Mouse (Mus musculus): ENCODE results near the gene Pla2g4c.
"Not testable (repeated sequence)": the region's sequence is repeated elsewhere in the genome, so short reads cannot be mapped to it uniquely, and the experiment has no call there.

The Pla2g4c gene

GRCm38 (mm10) chr7:13324316-13324715, at the start of gene Pla2g4c:
Gene Pla2g4c (plus strand): TSS chr7:13324655.
- DNase-seq, result no peak

GRCm38 (mm10) chr7:13277081-13277480, 47.4 kb upstream of the Pla2g4c start, which contains the start of gene Lig1:
Gene Lig1 (plus strand): TSS chr7:13277283.
- no peak for DNase-seq

DNA sequence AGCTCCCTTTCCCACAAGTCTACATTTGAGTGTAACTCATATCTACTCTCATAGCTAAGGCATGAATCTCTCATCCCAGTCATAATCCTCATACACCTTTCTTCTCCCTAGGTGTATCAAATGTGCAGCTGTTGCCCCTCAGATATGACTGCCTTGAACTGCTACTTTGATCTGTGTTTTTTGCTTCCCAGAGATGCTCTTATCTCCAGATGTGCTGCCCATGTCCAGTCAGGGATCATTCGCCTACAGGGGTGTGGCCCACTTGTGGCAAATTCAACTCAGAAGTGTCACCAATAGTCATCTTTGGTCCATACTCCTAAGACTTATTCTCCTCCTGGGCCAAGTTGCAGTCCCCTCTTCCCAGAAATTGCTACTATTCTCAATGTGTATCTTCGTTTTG, 46.6 kb upstream of the Pla2g4c start:
- no peak for DNase-seq

DNA sequence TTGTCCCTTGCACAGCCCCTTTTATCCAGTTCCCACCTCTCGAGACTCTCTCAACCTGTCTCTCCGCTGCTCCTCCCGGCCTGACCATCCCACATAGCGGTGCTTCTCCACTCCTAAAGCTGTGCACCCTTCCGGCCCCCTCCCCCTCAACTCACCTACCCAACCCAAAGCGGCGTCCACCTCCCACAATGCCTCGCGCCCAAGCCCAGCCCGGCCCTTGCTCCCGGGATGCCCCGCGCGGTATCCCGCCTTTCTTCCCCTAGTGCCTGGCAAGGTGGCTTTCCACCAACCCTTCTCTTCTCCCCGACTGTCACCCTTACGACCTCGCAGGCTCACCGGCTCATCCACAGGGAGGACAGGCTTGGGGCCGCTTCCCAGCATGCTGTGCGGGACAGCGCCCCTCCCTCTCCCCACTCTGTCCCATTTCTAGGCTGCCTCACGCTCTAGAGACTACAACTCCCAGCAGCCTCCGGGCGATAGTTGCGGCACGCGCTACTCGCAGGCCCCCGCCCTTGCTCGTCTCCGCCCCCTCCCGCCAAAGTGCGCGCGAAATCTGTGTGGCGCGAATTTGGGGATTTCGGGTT, 46.1 kb upstream of the Pla2g4c start, which contains the start of gene Zswim9:
Gene Zswim9, minus strand, starts transcription at position 414 of the 584 bp plus-strand sequence.
- DNase-seq, result peak; percentile 85 to 93

GRCm38 (mm10) chr7:13278957-13279356, 45.5 kb upstream of the Pla2g4c start:
- DNase-seq, result not testable (repeated sequence)

GRCm38 (mm10) chr7:13288621-13289020, 35.8 kb upstream of the Pla2g4c start:
- DNase-seq, result no peak

DNA sequence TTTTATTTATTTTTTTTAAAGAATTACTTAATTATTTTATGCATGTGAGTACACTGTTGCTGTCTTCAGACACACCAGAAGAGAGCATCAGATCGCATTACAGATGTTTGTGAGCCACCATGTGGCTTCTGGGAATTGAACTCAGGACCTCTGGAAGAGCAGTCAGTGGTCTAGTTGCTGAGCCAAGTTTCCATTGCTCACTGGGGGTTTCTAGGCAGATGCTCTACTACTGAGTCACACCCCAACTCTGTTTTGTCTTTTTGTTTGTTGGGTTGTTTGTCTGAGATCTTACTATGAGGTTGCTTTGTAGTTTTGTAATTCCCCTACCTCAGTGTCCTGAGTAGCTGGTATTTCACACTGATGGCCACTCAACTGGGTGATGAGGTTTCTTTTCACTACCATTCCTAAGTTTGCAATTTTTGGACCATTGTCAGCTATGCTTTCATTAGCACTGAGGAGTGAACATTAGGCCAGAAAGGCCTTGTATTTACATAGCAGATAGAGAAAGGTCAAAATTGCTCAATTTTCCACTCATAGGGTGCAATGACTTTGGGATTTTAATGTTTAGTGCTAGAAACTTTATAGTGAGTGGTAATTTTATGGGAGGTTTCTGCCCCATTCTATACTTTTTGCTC, 34.3 kb upstream of the Pla2g4c start:
- DNase-seq, result no peak

GRCm38 (mm10) chr7:13291370-13291769, 33.1 kb upstream of the Pla2g4c start:
- no peak for DNase-seq

GRCm38 (mm10) chr7:13293878-13294855, 30.3 kb upstream of the Pla2g4c start:
- DNase-seq, result no peak

- DNase-seq, result no peak
Observed at GRCm38 (mm10) chr7:13295256-13295655, 29.2 kb upstream of the Pla2g4c start.

DNA sequence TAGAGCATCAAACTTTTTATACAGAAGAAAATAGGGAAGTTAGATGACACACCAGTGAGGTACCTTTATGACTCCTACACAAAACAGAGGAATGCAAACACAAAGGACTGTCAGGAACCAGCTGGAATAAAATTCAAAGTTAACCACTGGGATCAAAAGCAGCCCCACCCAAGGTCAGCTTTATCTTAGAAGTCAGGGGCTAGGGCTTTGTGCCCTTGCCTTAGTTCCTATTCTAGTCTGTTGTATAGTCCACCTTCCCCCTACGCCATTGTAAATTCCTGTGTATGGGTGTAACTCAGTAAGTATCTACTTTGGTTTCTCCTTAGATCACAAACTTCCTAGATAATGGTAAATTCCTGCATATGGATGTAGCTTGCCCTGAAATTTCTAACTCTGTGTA, 26.8 kb upstream of the Pla2g4c start:
- DNase-seq, result no peak

DNA sequence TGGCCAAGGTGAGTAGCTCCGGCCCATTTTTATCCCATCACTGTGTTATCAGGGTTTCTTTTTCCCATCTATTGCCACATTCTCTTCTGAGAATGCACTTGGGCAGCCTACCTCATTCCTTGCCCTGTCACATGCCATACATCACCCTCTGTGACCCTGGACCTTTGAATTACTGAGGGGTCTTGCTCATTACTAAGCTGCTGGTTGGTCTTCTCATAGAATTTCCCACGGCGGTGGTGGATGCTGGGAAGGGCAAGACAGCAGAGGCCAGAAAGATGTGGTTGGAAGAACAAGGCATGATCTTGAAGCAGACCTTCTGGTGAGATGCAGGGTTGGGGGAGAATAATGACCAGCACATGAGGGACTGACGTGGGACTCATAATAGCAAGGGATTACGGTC, 25.6 kb upstream of the Pla2g4c start:
- no peak for DNase-seq

- DNase-seq, result no peak
Observed at GRCm38 (mm10) chr7:13301643-13302042, 22.8 kb upstream of the Pla2g4c start.

- DNase-seq, result peak; percentile 10 to 20
Observed at GRCm38 (mm10) chr7:13302780-13303179, 21.7 kb upstream of the Pla2g4c start.

DNA sequence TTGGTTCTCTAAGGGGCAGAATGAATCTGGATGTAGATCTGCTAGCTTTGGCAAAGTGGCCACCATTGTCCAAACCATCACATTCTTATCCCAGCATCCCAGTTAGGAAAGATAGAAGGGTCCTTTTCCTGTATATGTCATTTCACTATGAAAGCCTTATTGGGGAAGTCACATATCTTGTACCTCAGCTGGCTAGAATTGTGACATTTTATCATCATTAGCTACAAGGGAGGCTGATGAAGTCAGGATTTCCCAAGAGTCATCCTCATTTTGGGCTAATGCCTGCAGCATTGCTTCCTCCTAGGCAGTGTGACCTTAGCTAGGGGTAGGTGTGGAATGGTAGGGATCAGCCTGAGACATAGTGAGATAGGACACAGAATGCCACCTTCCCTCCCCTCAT, 21.1 kb upstream of the Pla2g4c start:
- no peak for DNase-seq

DNA sequence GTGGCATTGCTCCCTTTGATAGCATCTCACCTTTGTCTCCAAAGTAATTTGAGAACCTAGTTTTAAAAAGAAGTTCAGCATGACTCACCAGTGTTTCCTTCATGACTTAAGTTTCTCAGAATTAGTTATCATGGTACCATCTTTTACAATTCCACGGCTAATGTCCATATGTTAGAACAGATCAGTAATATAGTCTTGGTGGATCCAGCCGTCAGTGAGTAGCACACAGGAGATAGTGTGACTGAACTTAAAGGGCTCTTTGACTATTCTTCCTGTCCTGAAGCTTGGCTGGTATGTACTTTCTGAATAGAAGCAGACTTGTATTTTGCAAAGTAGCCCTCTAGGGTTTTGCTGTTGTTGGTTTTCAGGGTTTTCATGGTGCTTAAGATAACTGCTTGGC, 15.0 kb upstream of the Pla2g4c start:
- no peak for DNase-seq

DNA sequence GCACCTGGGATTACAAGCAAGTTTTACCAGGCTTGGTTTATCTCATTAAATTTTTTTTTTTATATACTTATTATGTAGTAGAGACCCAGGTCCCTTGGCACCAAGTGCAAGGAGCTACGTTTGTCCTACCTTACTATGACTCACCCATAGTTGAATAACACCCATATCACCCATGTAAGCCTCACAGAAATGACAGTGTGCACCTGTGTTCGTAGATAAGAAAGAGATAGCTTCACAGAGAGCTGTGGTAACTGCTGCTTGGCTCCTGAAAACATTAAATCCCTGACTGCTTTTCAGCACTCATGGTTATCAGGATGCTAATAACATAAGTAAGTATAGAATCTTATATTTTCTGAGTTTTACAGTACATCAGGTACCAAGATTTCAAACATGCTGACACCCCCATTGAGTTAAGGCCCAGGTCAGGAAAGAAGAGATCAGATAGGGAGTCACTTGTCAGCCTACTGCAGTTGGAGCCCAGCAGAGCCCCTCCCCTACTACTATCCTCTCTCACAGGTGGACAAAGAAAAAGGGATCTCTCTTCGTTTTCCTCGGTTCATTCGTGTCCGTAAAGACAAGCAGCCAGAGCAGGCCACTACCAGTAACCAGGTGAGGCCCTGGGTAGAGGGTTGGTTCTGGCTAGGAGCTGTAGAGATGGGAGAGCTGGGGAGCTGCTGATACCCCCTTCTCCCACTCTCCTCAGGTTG, 13.8 kb upstream of the Pla2g4c start:
- DNase-seq, result no peak

GRCm38 (mm10) chr7:13311401-13311800, 13.1 kb upstream of the Pla2g4c start:
- DNase-seq, result no peak

- no peak for DNase-seq
Observed at GRCm38 (mm10) chr7:13314095-13314597, 10.3 kb upstream of the Pla2g4c start.

DNA sequence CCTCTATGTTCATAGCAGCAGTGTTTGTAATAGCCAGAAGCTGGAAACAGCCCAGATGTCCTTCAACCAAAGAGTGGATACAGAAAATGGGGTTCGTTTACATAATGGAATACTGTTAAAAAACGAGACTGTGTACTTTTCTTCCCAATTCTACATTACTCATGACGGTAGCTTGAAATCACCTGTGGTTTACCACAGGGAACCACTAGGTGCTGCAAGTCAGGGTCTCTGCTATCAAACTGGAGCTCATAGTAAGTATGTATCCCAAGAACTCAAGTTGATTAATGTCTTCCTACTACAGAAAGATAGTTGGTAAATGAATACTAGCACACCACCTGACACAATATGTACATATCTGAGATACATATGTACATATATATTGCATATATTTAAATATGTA, 3.0 kb upstream of the Pla2g4c start:
- no peak for DNase-seq

- no peak for DNase-seq
Observed at GRCm38 (mm10) chr7:13330575-13330974, 6.1 kb downstream of the Pla2g4c start.

- DNase-seq, result no peak
Observed at GRCm38 (mm10) chr7:13355943-13356342, 31.5 kb downstream of the Pla2g4c start.

DNA sequence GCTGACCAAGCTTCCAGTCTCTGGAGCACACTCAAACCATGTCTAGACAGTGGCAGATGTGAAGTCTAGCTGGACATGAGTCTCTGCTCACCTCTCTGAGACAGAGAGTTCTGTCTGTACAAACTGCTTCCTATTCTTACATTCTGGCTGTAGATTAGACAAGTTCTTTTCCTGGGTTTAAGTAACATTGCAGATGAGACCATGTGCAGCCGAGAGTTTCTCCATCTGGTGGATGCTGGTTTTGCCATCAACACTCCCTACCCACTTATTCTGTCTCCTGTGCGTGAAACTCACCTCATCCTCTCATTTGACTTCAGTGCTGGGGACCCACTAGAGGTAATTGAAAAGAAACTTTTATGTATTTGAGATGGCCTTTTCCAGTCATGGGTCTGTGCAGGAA, 56.1 kb downstream of the Pla2g4c start:
- no peak for DNase-seq
